In genomic region chr2:109969926-109970532, GRCm38 (mm10) we compare ENCODE assay signal across 21 mouse cellular contexts. TPM values are rescaled to one million over a fixed set of nuclear protein-coding genes. Genes with fewer than 3 reads are reported as not detected.
DNase-seq lines count a peak whose midpoint lies in the region; ATAC-seq and TF ChIP-seq lines count a peak whose summit lies in the region.
"Had no signal": no experiment of that assay in that cellular context is flagged by ENCODE, and none has a peak within 500 bp of the region (broad histone marks: within the 10 kb centered on the region; RNA-seq: fewer than 3 reads in every experiment).

No protein-coding gene starts in this region.

- intact Hi-C loops in heart, postnatal 25 days (cut with DNase I), result no loop called here

- DNase-seq in heart, adult 11 months, result peak; percentile 76
- DNase-seq in heart, postnatal 4 days, result no peak
- no peak for DNase-seq in heart, postnatal 25 days (ENCODE audit: low spot score)
- DNase-seq in limb, embryonic 10.5 days (ENCODE audit: low spot score), result no peak
- no peak for DNase-seq in lung, adult 2 months
- DNase-seq: adrenal gland, postnatal 10 days; cerebellum, adult 9-11 months; forebrain, postnatal 0 days; kidney, postnatal 4 days; lung, postnatal 14 days had no signal

- H3K27ac ChIP-seq in heart, embryonic 16.5 days (ENCODE audit: low read length), result peak overlapping the region; percentile 72
- 0 out of 2 replicates have a peak overlapping the region, but pooled peaks have one; percentile 39 for H3K27ac ChIP-seq in limb, embryonic 13.5 days
- H3K27ac ChIP-seq in limb, embryonic 10.5 days, result no peak overlapping the region
- peak overlapping the region; percentile 51 for H3K27ac ChIP-seq in stomach, embryonic 16.5 days (ENCODE audit: low read length)
- H3K27ac ChIP-seq: forebrain, embryonic 10.5 days; hindbrain, embryonic 14.5 days; limb, embryonic 12.5 days; liver, embryonic 15.5 days; midbrain, embryonic 13.5 days; neural tube, embryonic 12.5 days had no signal

- TF ChIP-seq CTCF in lung, adult 2 months (IDR thresholded peaks at IDR 0.05; ENCODE audit: insufficient read depth, low read length), result no peak

- TF ChIP-seq POLR2A in lung, adult 2 months (IDR thresholded peaks at IDR 0.05; ENCODE audit: borderline replicate concordance, extremely low read depth, low read depth, low read length), result no peak

- ATAC-seq in heart, embryonic 16.5 days (replicated peaks; ENCODE audit: extremely low read depth, insufficient read depth, low FRiP score), result 0 out of 2 replicates have a peak, but pooled peaks have one; percentile 58
- no peak for ATAC-seq in limb, embryonic 13.5 days (ENCODE audit: low FRiP score, low read depth)
- no peak for ATAC-seq in stomach, embryonic 16.5 days (ENCODE audit: insufficient read depth, low FRiP score)
- ATAC-seq: activated CD4-positive, CD25-positive, alpha-beta regulatory T cell, adult 4 months; forebrain, postnatal 0 days; midbrain, embryonic 13.5 days had no signal

- peaks cover 34% of the 10 kb centered on the region for H3K4me1 ChIP-seq in heart, embryonic 16.5 days (ENCODE audit: control insufficient read depth, insufficient read depth, low read length)
- H3K4me1 ChIP-seq in limb, embryonic 13.5 days, result peaks cover 37% of the 10 kb centered on the region
- peaks cover 23% of the 10 kb centered on the region for H3K4me1 ChIP-seq in limb, embryonic 10.5 days
- peaks cover 8% of the 10 kb centered on the region for H3K4me1 ChIP-seq in stomach, embryonic 16.5 days (ENCODE audit: control insufficient read depth, insufficient read depth, low read length)
- H3K4me1 ChIP-seq in lung, adult 2 months (ENCODE audit: control insufficient read depth, insufficient read depth, low read length), result no peaks in the 10 kb centered on the region

- peak overlapping the region; percentile 13 for H3K4me3 ChIP-seq in heart, embryonic 16.5 days (ENCODE audit: low read length)
- no peak overlapping the region for H3K4me3 ChIP-seq in limb, embryonic 13.5 days
- no peak overlapping the region for H3K4me3 ChIP-seq in limb, embryonic 10.5 days
- H3K4me3 ChIP-seq in stomach, embryonic 16.5 days (replicated peaks; ENCODE audit: low read length), result no peak overlapping the region
- no peak overlapping the region for H3K4me3 ChIP-seq in lung, adult 2 months (replicated peaks; ENCODE audit: extremely low read depth, low read depth, low read length)
- H3K4me3 ChIP-seq: forebrain, embryonic 10.5 days; limb, embryonic 12.5 days; liver, embryonic 15.5 days; midbrain, embryonic 13.5 days; neural tube, embryonic 12.5 days had no signal

- peak overlapping the region; percentile 49 for H3K4me2 ChIP-seq in heart, embryonic 16.5 days (ENCODE audit: low read depth, low read length)
- no peak overlapping the region for H3K4me2 ChIP-seq in limb, embryonic 13.5 days (replicated peaks)
- no peak overlapping the region for H3K4me2 ChIP-seq in stomach, embryonic 16.5 days (ENCODE audit: low read depth, low read length)
- H3K4me2 ChIP-seq: hindbrain, embryonic 14.5 days; limb, embryonic 12.5 days; liver, embryonic 15.5 days; midbrain, embryonic 13.5 days; neural tube, embryonic 12.5 days had no signal

- H3K9me3 ChIP-seq in heart, embryonic 16.5 days (replicated peaks; ENCODE audit: control insufficient read depth, low read length), result no peaks in the 10 kb centered on the region
- no peaks in the 10 kb centered on the region for H3K9me3 ChIP-seq in limb, embryonic 13.5 days
- no peaks in the 10 kb centered on the region for H3K9me3 ChIP-seq in limb, embryonic 10.5 days (replicated peaks)
- no peaks in the 10 kb centered on the region for H3K9me3 ChIP-seq in stomach, embryonic 16.5 days (replicated peaks; ENCODE audit: control insufficient read depth, low read length)
- H3K9me3 ChIP-seq: forebrain, embryonic 10.5 days; G1E; limb, embryonic 12.5 days; liver, embryonic 15.5 days; midbrain, embryonic 13.5 days; neural tube, embryonic 12.5 days had no signal

- H3K36me3 ChIP-seq in heart, embryonic 16.5 days (ENCODE audit: control insufficient read depth, insufficient read depth), result no peaks in the 10 kb centered on the region
- peaks cover 8% of the 10 kb centered on the region for H3K36me3 ChIP-seq in limb, embryonic 13.5 days
- H3K36me3 ChIP-seq in limb, embryonic 10.5 days, result no peaks in the 10 kb centered on the region
- H3K36me3 ChIP-seq in stomach, embryonic 16.5 days (ENCODE audit: control insufficient read depth, insufficient read depth, low read length), result no peaks in the 10 kb centered on the region
- H3K36me3 ChIP-seq: forebrain, embryonic 10.5 days; G1E; limb, embryonic 12.5 days; liver, embryonic 15.5 days; midbrain, embryonic 13.5 days; neural tube, embryonic 12.5 days had no signal

- peak overlapping the region; percentile 49 for H3K9ac ChIP-seq in heart, embryonic 16.5 days (ENCODE audit: low read length)
- H3K9ac ChIP-seq in limb, embryonic 13.5 days, result no peak overlapping the region
- H3K9ac ChIP-seq in stomach, embryonic 16.5 days (ENCODE audit: low read length), result no peak overlapping the region
- H3K9ac ChIP-seq: forebrain, postnatal 0 days; hindbrain, embryonic 14.5 days; limb, embryonic 12.5 days; liver, embryonic 15.5 days; midbrain, embryonic 13.5 days; neural tube, embryonic 12.5 days had no signal

- H3K27me3 ChIP-seq in heart, embryonic 16.5 days (ENCODE audit: control insufficient read depth, insufficient read depth, low read length), result no peaks in the 10 kb centered on the region
- no peaks in the 10 kb centered on the region for H3K27me3 ChIP-seq in limb, embryonic 13.5 days
- H3K27me3 ChIP-seq in limb, embryonic 10.5 days (ENCODE audit: low read depth, poor library complexity, severe bottlenecking), result no peaks in the 10 kb centered on the region
- no peaks in the 10 kb centered on the region for H3K27me3 ChIP-seq in stomach, embryonic 16.5 days (ENCODE audit: control insufficient read depth, insufficient read depth, low read length)
- H3K27me3 ChIP-seq: limb, embryonic 12.5 days; liver, embryonic 15.5 days; midbrain, embryonic 13.5 days; neural tube, embryonic 12.5 days had no signal

- WGBS in heart, embryonic 16.5 days, result 29% methylated on average over 10 of the region's 10 CpGs
- 47% methylated on average over 10 of the region's 10 CpGs for WGBS in limb, embryonic 13.5 days
- whole genome bisulfite sequencing in limb, embryonic 10.5 days, result 58% methylated on average over 10 of the region's 10 CpGs
- whole genome bisulfite sequencing in stomach, embryonic 16.5 days, result 44% methylated on average over 10 of the region's 10 CpGs
- WGBS in lung, adult 2 months, result 60% methylated on average over 10 of the region's 10 CpGs

RNA-seq across cellular contexts. Expression of gene Ccdc34, which starts 47.6 kb away (rescaled TPM):
- total RNA-seq in heart, postnatal 4 days (2021), result 10 to 100 TPM; 25.8 to 27.3 TPM
- 26.4 TPM in 2 replicates for polyA plus RNA-seq in heart, embryonic 16.5 days (2015; fragmentation: Nextera tagmentation; extraction: Ambion mirVana)
- 1 to 10 TPM; 5.3 to 6.0 TPM for total RNA-seq in heart, postnatal 25 days (2021)
- polyA plus RNA-seq in limb, embryonic 13.5 days (2015; fragmentation: Nextera tagmentation; extraction: Ambion mirVana), result 47.6 and 51.7 TPM in 2 replicates
- 49.3 and 57.2 TPM in 2 replicates for polyA plus RNA-seq in limb, embryonic 10.5 days (2016; fragmentation: Nextera tagmentation; extraction: Ambion mirVana)
- polyA plus RNA-seq in stomach, embryonic 16.5 days (2015; fragmentation: Nextera tagmentation; extraction: Ambion mirVana), result 32.9 and 37.0 TPM in 2 replicates
- 3.9 and 4.0 TPM in 2 replicates for polyA plus RNA-seq in lung, adult 2 months (2012; rRNA removed)

RNA-seq across cellular contexts. Expression of gene Lgr4, which starts 52.6 kb away (rescaled TPM):
- 10 to 100 TPM; 44.6 to 49.1 TPM for total RNA-seq in heart, postnatal 4 days (2021)
- 11.3 and 11.8 TPM in 2 replicates for polyA plus RNA-seq in heart, embryonic 16.5 days (2015; fragmentation: Nextera tagmentation; extraction: Ambion mirVana)
- 10 to 100 TPM; 26.0 to 28.9 TPM for total RNA-seq in heart, postnatal 25 days (2021)
- 21.1 and 23.2 TPM in 2 replicates for polyA plus RNA-seq in limb, embryonic 13.5 days (2015; fragmentation: Nextera tagmentation; extraction: Ambion mirVana)
- 9.0 and 10.6 TPM in 2 replicates for polyA plus RNA-seq in limb, embryonic 10.5 days (2016; fragmentation: Nextera tagmentation; extraction: Ambion mirVana)
- polyA plus RNA-seq in stomach, embryonic 16.5 days (2015; fragmentation: Nextera tagmentation; extraction: Ambion mirVana), result 17.6 and 18.2 TPM in 2 replicates
- polyA plus RNA-seq in lung, adult 2 months (2012; rRNA removed), result 5.1 and 6.6 TPM in 2 replicates
